Mouse (Mus musculus) bone marrow macrophage, adult 2 months (primary cell): ENCODE results near the gene Fgfr2.

ENCODE experiments used
- CTCF ChIP-seq: IDR thresholded peaks from 2 replicates; pipeline ENCODE4 v1.5.1; 2012; ENCODE audit warnings: low read depth, mild to moderate bottlenecking, low read length, moderate library complexity
- POLR2A ChIP-seq: IDR thresholded peaks from 2 replicates; pipeline ENCODE4 v1.6.1; 2012; ENCODE audit warnings: mild to moderate bottlenecking, low read depth, low read length, borderline replicate concordance

- no peak for TF ChIP-seq POLR2A
- no peak for TF ChIP-seq CTCF
These were observed 2260.6 kb downstream of the Fgfr2 start for GRCm38 (mm10) chr7:130862501-130862900.
